ENCODE assay signal across 13 mouse cellular contexts in the genomic region with DNA sequence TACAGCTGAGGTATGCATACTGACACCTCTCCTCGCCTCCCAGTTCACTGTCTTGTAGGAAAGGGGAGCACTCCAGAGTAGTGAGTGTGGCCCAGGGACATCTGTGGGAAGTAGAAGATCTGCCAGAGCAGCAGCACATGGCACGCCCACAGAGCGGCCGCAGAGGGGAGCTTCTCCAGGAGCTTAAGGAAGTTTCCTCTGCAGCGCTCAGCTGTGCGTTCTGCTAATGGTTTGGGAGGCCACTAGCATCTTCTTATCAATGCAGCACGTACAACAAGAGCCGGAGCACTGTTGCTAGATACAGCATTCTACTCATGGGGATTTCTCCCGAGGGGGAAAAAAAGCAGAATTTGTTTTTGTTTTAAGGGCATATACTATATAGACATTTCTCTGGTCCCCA.
DNase-seq lines count a peak whose midpoint lies in the region; ATAC-seq lines count a peak whose summit lies in the region.
"Had no signal": no experiment of that assay in that cellular context is flagged by ENCODE, and none has a peak within 500 bp of the region (broad histone marks: within the 10 kb centered on the region; RNA-seq: fewer than 3 reads in every experiment).

No protein-coding gene starts in this region.

- no peaks in the 10 kb centered on the region for H3K4me1 ChIP-seq in embryonic facial prominence, embryonic 14.5 days (ENCODE audit: control insufficient read depth, insufficient read depth, low read length)
- H3K4me1 ChIP-seq: limb, embryonic 15.5 days had no signal

- 0 out of 2 replicates have a peak, but pooled peaks cover 3% of the 10 kb centered on the region for H3K27me3 ChIP-seq in embryonic facial prominence, embryonic 14.5 days (replicated peaks; ENCODE audit: control insufficient read depth, insufficient read depth, low read length)
- H3K27me3 ChIP-seq: limb, embryonic 15.5 days had no signal

- H3K36me3 ChIP-seq in embryonic facial prominence, embryonic 14.5 days (ENCODE audit: control insufficient read depth, insufficient read depth, low read length) = no peaks in the 10 kb centered on the region
- H3K36me3 ChIP-seq: forebrain, embryonic 12.5 days; hindbrain, embryonic 10.5 days; limb, embryonic 15.5 days had no signal

- DNase-seq in left cerebral cortex, adult 18-20 months (ENCODE audit: low spot score in 2 of 2) = peak; percentile 4 to 32
- DNase-seq in left cerebral cortex, postnatal 10 days (ENCODE audit: extremely low spot score in 1 of 2, low spot score in 2 of 2) = no peak
- DNase-seq in thymus, postnatal 4 days = peak; percentile 49
- DNase-seq in thymus, adult 18-20 months = no peak
- peak; percentile 44 for DNase-seq in embryonic facial prominence, embryonic 14.5 days (ENCODE audit: low spot score)
- DNase-seq in layer of hippocampus, postnatal 36 days = no peak
- DNase-seq in urinary bladder, postnatal 10 days (ENCODE audit: low spot score) = no peak
- DNase-seq: gastrocnemius, postnatal 25 days; kidney, adult 2 months had no signal

- no peak for ATAC-seq in embryonic facial prominence, embryonic 14.5 days (ENCODE audit: low read depth)

- WGBS in embryonic facial prominence, embryonic 14.5 days = 27% methylated on average over 9 of the region's 9 CpGs

- H3K27ac ChIP-seq in embryonic facial prominence, embryonic 14.5 days (replicated peaks; ENCODE audit: low read depth, low read length) = no peak overlapping the region
- H3K27ac ChIP-seq: forebrain, embryonic 12.5 days; hindbrain, embryonic 10.5 days; limb, embryonic 15.5 days had no signal

- H3K9ac ChIP-seq in embryonic facial prominence, embryonic 14.5 days (ENCODE audit: low read depth, low read length) = no peak overlapping the region
- H3K9ac ChIP-seq: forebrain, embryonic 12.5 days; limb, embryonic 15.5 days had no signal

- H3K9me3 ChIP-seq in embryonic facial prominence, embryonic 14.5 days (ENCODE audit: control insufficient read depth, low read length) = no peaks in the 10 kb centered on the region
- H3K9me3 ChIP-seq: forebrain, embryonic 12.5 days; hindbrain, embryonic 10.5 days; limb, embryonic 15.5 days; megakaryocyte, embryonic 14.5 days had no signal

- intact Hi-C loops in left cerebral cortex, postnatal 10 days (cut with DNase I) = no loop called here

- no peak overlapping the region for H3K4me2 ChIP-seq in embryonic facial prominence, embryonic 14.5 days (ENCODE audit: low read depth, low read length)
- H3K4me2 ChIP-seq: forebrain, embryonic 12.5 days; limb, embryonic 15.5 days had no signal

- H3K4me3 ChIP-seq in embryonic facial prominence, embryonic 14.5 days (ENCODE audit: low read depth, low read length) = no peak overlapping the region
- H3K4me3 ChIP-seq: forebrain, embryonic 12.5 days; hindbrain, embryonic 10.5 days; limb, embryonic 15.5 days; megakaryocyte, embryonic 14.5 days had no signal

Comparison
In these comparisons a context has a peak if more than half of its experiments do, and no peak if none do; other contexts are left out.
1. DNase-seq: peak in left cerebral cortex, adult 18-20 months (2 of 2), thymus, postnatal 4 days (single experiment) and embryonic facial prominence, embryonic 14.5 days (single experiment); none in left cerebral cortex, postnatal 10 days (0 of 2), thymus, adult 18-20 months (0 of 2), layer of hippocampus, postnatal 36 days (0 of 2) and urinary bladder, postnatal 10 days (single experiment).